Mouse (Mus musculus): ENCODE measurements around the gene Adh6a.
A peak's percentile ranks its signal among the peaks of the same experiment; 100 is the strongest.
"Not testable (repeated sequence)": the region's sequence is repeated elsewhere in the genome, so short reads cannot be mapped to it uniquely, and the experiment has no call there.

Gene Adh6a

GRCm38 (mm10) chr3:138325001-138325400 lies 11.9 kb downstream of the Adh6a start:
- DNase-seq (ENCODE audit: low spot score) = no peak

GRCm38 (mm10) chr3:138325466-138325865 lies 12.4 kb downstream of the Adh6a start:
- no peak for DNase-seq (ENCODE audit: low spot score)

GRCm38 (mm10) chr3:138333910-138334309 lies 20.8 kb downstream of the Adh6a start:
- DNase-seq (ENCODE audit: low spot score) = no peak

GRCm38 (mm10) chr3:138334320-138334719 lies 21.2 kb downstream of the Adh6a start:
- no peak for DNase-seq (ENCODE audit: low spot score)

- no peak for DNase-seq (ENCODE audit: low spot score)
Measured at GRCm38 (mm10) chr3:138335566-138335965, 22.5 kb downstream of the Adh6a start.

GRCm38 (mm10) chr3:138336104-138336754 lies 23.1 kb downstream of the Adh6a start:
- no peak for DNase-seq (ENCODE audit: low spot score)

- no peak for DNase-seq (ENCODE audit: low spot score)
Measured at GRCm38 (mm10) chr3:138341471-138341870, 28.4 kb downstream of the Adh6a start, which contains the start of gene Adh6b. Adh6b (plus strand) TSS chr3:138341775.

- DNase-seq (ENCODE audit: low spot score) = peak; percentile 7
Measured at GRCm38 (mm10) chr3:138347041-138347440, 34.0 kb downstream of the Adh6a start.

GRCm38 (mm10) chr3:138352012-138352809 lies 39.1 kb downstream of the Adh6a start:
- DNase-seq (ENCODE audit: low spot score) = no peak

- DNase-seq (ENCODE audit: low spot score) = no peak
Measured at GRCm38 (mm10) chr3:138358856-138359255, 45.8 kb downstream of the Adh6a start.

- DNase-seq (ENCODE audit: low spot score) = no peak
Measured at GRCm38 (mm10) chr3:138360721-138361120, 47.6 kb downstream of the Adh6a start.

GRCm38 (mm10) chr3:138362920-138363319 lies 49.8 kb downstream of the Adh6a start:
- DNase-seq (ENCODE audit: low spot score) = no peak

- no peak for DNase-seq (ENCODE audit: low spot score)
Measured at GRCm38 (mm10) chr3:138366181-138366580, 53.1 kb downstream of the Adh6a start.

GRCm38 (mm10) chr3:138369546-138369945 lies 56.5 kb downstream of the Adh6a start:
- no peak for DNase-seq (ENCODE audit: low spot score)

- DNase-seq (ENCODE audit: low spot score) = not testable (repeated sequence)
Measured at GRCm38 (mm10) chr3:138370289-138370688, 57.2 kb downstream of the Adh6a start.

GRCm38 (mm10) chr3:138373920-138374319 lies 60.8 kb downstream of the Adh6a start:
- DNase-seq (ENCODE audit: low spot score) = no peak

GRCm38 (mm10) chr3:138375148-138375547 lies 62.1 kb downstream of the Adh6a start:
- DNase-seq (ENCODE audit: low spot score) = no peak
